Mouse (Mus musculus) bone marrow macrophage, adult 2 months (primary cell): Measurements from ENCODE around the gene Hexim1. TPM values are rescaled to one million over a fixed set of nuclear protein-coding genes. Genes with fewer than 3 reads are reported as not detected.

Source experiments
- H3K27ac ChIP-seq: 2 replicates; pipeline ENCODE4 v1.5.1; 2012; ENCODE audit warnings: low read depth, low read length; ENCODE audit not compliant: insufficient read depth
- H3K4me1 ChIP-seq: 2 replicates; pipeline ENCODE4 v1.6.1; 2012; ENCODE audit warnings: low read length; ENCODE audit not compliant: control insufficient read depth, insufficient read depth
- H3K4me3 ChIP-seq: 2 replicates; pipeline ENCODE4 v1.5.1; 2012; ENCODE audit warnings: mild to moderate bottlenecking, low read length, moderate library complexity; ENCODE audit not compliant: insufficient read depth
- CTCF ChIP-seq: IDR thresholded peaks from 2 replicates; pipeline ENCODE4 v1.5.1; 2012; ENCODE audit warnings: low read depth, mild to moderate bottlenecking, low read length, moderate library complexity
- POLR2A ChIP-seq: IDR thresholded peaks from 2 replicates; pipeline ENCODE4 v1.6.1; 2012; ENCODE audit warnings: mild to moderate bottlenecking, low read depth, low read length, borderline replicate concordance
- polyA plus RNA-seq: library from polyadenylated mRNA; stranded (reverse); fragments of >200 nt; gene quantifications from 2 replicates; pipeline ENCODE4 v1.2.4, GENCODE M21; 2012; ENCODE audit not compliant: missing spikeins, insufficient read depth, insufficient read length

Gene Hexim1
- polyA plus RNA-seq, 1 experiment, result 43.7 TPM

- Histone ChIP-seq H3K4me3 (no peak overlapping the region), H3K4me1 (peaks cover 40% of the 10 kb centered on the region), H3K27ac (no peak overlapping the region)
- no peak for TF ChIP-seq CTCF
- TF ChIP-seq POLR2A, result no peak
Observed at GRCm38 (mm10) chr11:103136039-103136577, 20.1 kb downstream of the Hexim1 start.

GRCm38 (mm10) chr11:103139951-103140762, 24.1 kb downstream of the Hexim1 start:
- no peak overlapping the region for H3K27ac ChIP-seq
- TF ChIP-seq CTCF, result no peak
- no peak for TF ChIP-seq POLR2A
- peaks cover 60% of the 10 kb centered on the region for H3K4me1 ChIP-seq

GRCm38 (mm10) chr11:103140763-103141100, 24.7 kb downstream of the Hexim1 start:
- H3K4me1 ChIP-seq, result peaks cover 60% of the 10 kb centered on the region

More at GRCm38 (mm10) chr11:103139951-103140762, 24.1 kb downstream of the Hexim1 start:
- H3K4me3 ChIP-seq, result no peak overlapping the region

GRCm38 (mm10) chr11:103141101-103141943, 25.3 kb downstream of the Hexim1 start:
- H3K4me1 ChIP-seq, result peaks cover 57% of the 10 kb centered on the region
- TF ChIP-seq CTCF, result no peak
- no peak for TF ChIP-seq POLR2A
- H3K27ac ChIP-seq, result peak overlapping the region; percentile 72
- no peak overlapping the region for H3K4me3 ChIP-seq

More at GRCm38 (mm10) chr11:103140763-103141100, 24.7 kb downstream of the Hexim1 start:
- peak overlapping the region; percentile 72; the same call in 1 of the 2 replicates for H3K27ac ChIP-seq
- TF ChIP-seq CTCF, result no peak
- no peak for TF ChIP-seq POLR2A
- no peak overlapping the region for H3K4me3 ChIP-seq

- no peak for TF ChIP-seq POLR2A
- no peak for TF ChIP-seq CTCF
- Histone ChIP-seq H3K4me1 (peaks cover 60% of the 10 kb centered on the region), H3K4me3 (peak overlapping the region; percentile 16; the same call in 1 of the 2 replicates), H3K27ac (peak overlapping the region; percentile 72)
Observed at GRCm38 (mm10) chr11:103141944-103142255, 25.9 kb downstream of the Hexim1 start.

GRCm38 (mm10) chr11:103142441-103143182, 26.6 kb downstream of the Hexim1 start:
- H3K4me1 ChIP-seq, result peaks cover 67% of the 10 kb centered on the region
- peak overlapping the region; percentile 72 for H3K27ac ChIP-seq
- peak overlapping the region; percentile 31 for H3K4me3 ChIP-seq
- no peak for TF ChIP-seq POLR2A
- no peak for TF ChIP-seq CTCF

GRCm38 (mm10) chr11:103144309-103145285, 28.6 kb downstream of the Hexim1 start:
- peak overlapping the region; percentile 73 for H3K27ac ChIP-seq
- H3K4me1 ChIP-seq, result peaks cover 82% of the 10 kb centered on the region
- H3K4me3 ChIP-seq, result no peak overlapping the region
- TF ChIP-seq POLR2A (no peak), CTCF (no peak)

- Histone ChIP-seq H3K4me1 (peaks cover 76% of the 10 kb centered on the region), H3K27ac (peak overlapping the region; percentile 96), H3K4me3 (no peak overlapping the region)
- TF ChIP-seq POLR2A, result no peak
- TF ChIP-seq CTCF, result no peak
Observed at GRCm38 (mm10) chr11:103146386-103146785, 30.4 kb downstream of the Hexim1 start.

- H3K4me1 ChIP-seq, result peaks cover 65% of the 10 kb centered on the region
- H3K27ac ChIP-seq, result peak overlapping the region; percentile 96
- no peak overlapping the region for H3K4me3 ChIP-seq
- TF ChIP-seq CTCF (no peak), POLR2A (no peak)
Observed at GRCm38 (mm10) chr11:103147766-103148165, 31.7 kb downstream of the Hexim1 start.
